Mouse (Mus musculus) adrenal gland, postnatal 36 days (tissue): ENCODE data around the gene Hnrnpl. TPM values are rescaled to one million over a fixed set of nuclear protein-coding genes. Genes with fewer than 3 reads are reported as not detected.

ENCODE experiments used
- total RNA-seq, 2 experiments: library from RNA; stranded (reverse); gene quantifications; 2 replicates each; pipeline ENCODE4 v1.2.3; 2021

Gene Hnrnpl
- total RNA-seq, 2 experiments from 2014 or later: 415 to 420 TPM

Other genes with a start within 250 kb of the Hnrnpl start
- 10 to 100 TPM; 62.5 to 69.8 TPM for gene Samd4b, start 210.4 kb upstream of the Hnrnpl start, total RNA-seq
- gene Pak4, start 210.4 kb upstream of the Hnrnpl start, total RNA-seq: 10 to 100 TPM; 28.0 to 30.0 TPM
- not detected for gene Acp7, start 177.2 kb upstream of the Hnrnpl start, total RNA-seq
- 1 to 10 TPM in 1 of 2 experiments, under 1 TPM in 1; 0.86 to 1.6 TPM for gene Fbxo27, start 115.7 kb upstream of the Hnrnpl start, total RNA-seq
- 1 to 10 TPM; 2.2 to 3.5 TPM for gene Fbxo17, start 91.7 kb upstream of the Hnrnpl start, total RNA-seq
- gene Mrps12, start 66.7 kb upstream of the Hnrnpl start, total RNA-seq: 10 to 100 TPM; 81.4 to 86.2 TPM
- gene Sars2, start 66.5 kb upstream of the Hnrnpl start, total RNA-seq: 10 to 100 TPM; 18.5 to 18.8 TPM
- not detected for gene Ccer2, start 52.4 kb upstream of the Hnrnpl start, total RNA-seq
- gene Sirt2, start 41.8 kb upstream of the Hnrnpl start, total RNA-seq: 10 to 100 TPM; 73.7 to 82.5 TPM
- gene Nfkbib, start 41.0 kb upstream of the Hnrnpl start, total RNA-seq: 10 to 100 TPM; 44.1 to 49.2 TPM
- gene Rinl, start 19.6 kb upstream of the Hnrnpl start, total RNA-seq: 1 to 10 TPM; 2.5 to 2.8 TPM
- 100 to 1,000 TPM; 543 to 577 TPM for gene Ech1, start 16.7 kb downstream of the Hnrnpl start, total RNA-seq
- gene Lgals4, start 25.3 kb downstream of the Hnrnpl start, total RNA-seq: 10 to 100 TPM; 11.3 to 12.7 TPM
- under 1 TPM; 0.72 to 0.86 TPM for gene Lgals7, start 55.3 kb downstream of the Hnrnpl start, total RNA-seq
- gene Capn12, start 72.9 kb downstream of the Hnrnpl start, total RNA-seq: under 1 TPM; 0.30 to 0.33 TPM
- 100 to 1,000 TPM; 193 to 252 TPM for gene Actn4, start 153.8 kb downstream of the Hnrnpl start, total RNA-seq
- 100 to 1,000 TPM; 241 to 264 TPM for gene Eif3k, start 173.3 kb downstream of the Hnrnpl start, total RNA-seq
- 1 to 10 TPM; 1.1 to 1.7 TPM for gene Map4k1, start 173.5 kb downstream of the Hnrnpl start, total RNA-seq